Mouse (Mus musculus) spleen, adult 2 months (tissue): ENCODE measurements around the gene Gfpt2. TPM values are rescaled to one million over a fixed set of nuclear protein-coding genes. Genes with fewer than 3 reads are reported as not detected.
A peak's percentile ranks its signal among the peaks of the same experiment; 100 is the strongest.

ENCODE experiments used
- DNase-seq, 2 experiments: peaks; one replicate each; pipeline versions ENCODE4 v3.0.0 to v3.0.0-alpha.2; 2012 to 2021; ENCODE audit warnings: low spot score in 2 of 2, low read depth in 1 of 2
- H3K27ac ChIP-seq: fragments of 200-500 bp; 2 replicates; pipeline ENCODE4 v1.5.1; 2012; ENCODE audit warnings: low read length, inconsistent platforms; ENCODE audit not compliant: insufficient read depth
- H3K27me3 ChIP-seq: fragments of 200-500 bp; 2 replicates; pipeline ENCODE4 v1.6.1; 2012; ENCODE audit warnings: mild to moderate bottlenecking, moderate library complexity, low read length, inconsistent platforms; ENCODE audit not compliant: control insufficient read depth, insufficient read depth
- H3K36me3 ChIP-seq: fragments of 200-500 bp; 2 replicates; pipeline ENCODE4 v1.6.1; 2012; ENCODE audit warnings: mild to moderate bottlenecking, low read length, inconsistent platforms; ENCODE audit not compliant: control insufficient read depth, insufficient read depth
- H3K4me1 ChIP-seq: fragments of 200-500 bp; 2 replicates; pipeline ENCODE4 v1.6.1; 2011; ENCODE audit warnings: inconsistent platforms; ENCODE audit not compliant: control insufficient read depth, insufficient read depth, insufficient read length
- H3K4me3 ChIP-seq: fragments of 200-500 bp; 2 replicates; pipeline ENCODE4 v1.5.1; 2011; ENCODE audit warnings: mild to moderate bottlenecking, inconsistent platforms; ENCODE audit not compliant: insufficient read depth, insufficient read length; ENCODE audit errors: extremely low read depth
- CTCF ChIP-seq: fragments of 200-500 bp; IDR thresholded peaks from 2 replicates; pipeline ENCODE4 v1.5.1; 2011; ENCODE audit warnings: mild to moderate bottlenecking, inconsistent platforms; ENCODE audit not compliant: insufficient read depth, insufficient read length, insufficient replicate concordance; ENCODE audit errors: extremely low read depth
- POLR2A ChIP-seq: fragments of 200-500 bp; IDR thresholded peaks from 2 replicates; pipeline ENCODE4 v1.6.1; 2011; ENCODE audit warnings: low read depth, low read length, inconsistent platforms
- WGBS: fragments of 180-500 bp; shearing (Covaris S2); methylation state at CpG from one replicate; pipeline ENCODE4 v1.1.7; 2018; 5-methylcytosine and 5-hydroxymethylcytosine counted together
- polyA plus RNA-seq: library from polyadenylated mRNA; depleted of rRNA; stranded (reverse); fragments of >200 nt; gene quantifications from 2 replicates; pipeline ENCODE4 v1.2.3, GENCODE M21; 2012; rRNA removed

Gene Gfpt2
- 0.56 and 0.70 TPM in 2 replicates for polyA plus RNA-seq

DNA sequence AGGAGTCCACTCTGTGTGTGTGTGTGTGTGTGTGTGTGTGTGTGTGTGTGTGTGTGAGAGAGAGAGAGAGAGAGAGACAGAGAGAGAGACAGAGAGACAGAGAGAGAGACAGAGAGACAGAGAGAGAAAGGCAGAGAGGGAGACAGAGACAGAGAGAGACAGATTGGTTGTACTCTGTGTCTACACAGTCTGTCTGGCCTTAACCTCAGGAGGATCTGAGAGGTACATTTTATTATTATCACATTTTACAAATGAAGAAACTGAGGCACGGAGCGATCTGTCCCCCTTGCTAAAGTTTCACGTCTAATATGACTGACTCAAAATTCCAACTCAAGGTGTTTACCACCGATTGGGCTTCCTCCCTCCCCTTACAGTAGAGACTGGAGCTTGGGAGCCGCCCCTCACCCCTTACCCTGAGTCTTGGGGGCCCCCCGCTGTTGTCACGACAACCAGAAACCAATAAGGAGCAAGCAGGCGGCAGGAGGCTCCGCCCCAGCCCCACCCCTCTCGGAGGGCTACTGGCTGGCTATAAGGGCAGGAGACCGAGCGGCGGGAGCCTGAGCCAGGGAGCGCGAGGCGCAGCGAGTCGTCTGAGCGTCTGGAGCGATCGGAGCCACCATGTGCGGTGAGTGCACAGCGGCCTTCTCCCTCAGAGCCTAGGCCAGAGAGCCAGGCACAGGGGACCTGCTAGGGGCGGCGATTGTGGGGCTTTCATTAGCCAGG lies at the start of gene Gfpt2:
Gene Gfpt2, plus strand, starts transcription at position 560 of the 723 bp plus-strand sequence.
- WGBS, result 2% methylated on average over 25 of the region's 25 CpGs
- DNase-seq, result no peak
- Histone ChIP-seq H3K36me3 (no peaks in the 10 kb centered on the region), H3K27ac (no peak within 1 kb of the TSS), H3K4me3 (peak within 1 kb of the TSS; percentile 51; the same call in 1 of the 2 replicates), H3K27me3 (peaks cover 11% of the 10 kb centered on the region), H3K4me1 (peaks cover 9% of the 10 kb centered on the region)
- TF ChIP-seq CTCF, result no peak
- no peak for TF ChIP-seq POLR2A

DNA sequence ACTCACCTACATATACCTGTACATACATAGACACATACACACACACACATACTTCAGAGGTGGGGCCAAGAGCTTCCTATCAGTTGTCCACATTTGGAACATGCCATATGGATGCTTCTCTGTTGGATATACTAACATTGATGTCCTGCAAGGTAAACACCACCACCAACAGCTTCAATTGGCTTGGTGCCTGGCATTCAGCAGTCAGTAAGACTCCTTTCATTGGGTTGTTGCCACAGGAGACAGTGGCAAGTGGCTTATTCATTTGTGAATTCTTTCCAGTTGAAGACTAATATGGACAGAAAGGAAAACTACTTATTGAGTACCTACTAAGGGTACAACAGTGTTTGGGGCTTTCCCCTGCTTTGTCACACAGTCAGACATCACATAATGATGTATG lies 49.0 kb upstream of the Gfpt2 start:
- Histone ChIP-seq H3K27ac (no peak overlapping the region), H3K4me1 (no peaks in the 10 kb centered on the region), H3K27me3 (no peaks in the 10 kb centered on the region), H3K4me3 (no peak overlapping the region), H3K36me3 (no peaks in the 10 kb centered on the region)
- no peak for DNase-seq
- TF ChIP-seq POLR2A (no peak), CTCF (no peak)

DNA sequence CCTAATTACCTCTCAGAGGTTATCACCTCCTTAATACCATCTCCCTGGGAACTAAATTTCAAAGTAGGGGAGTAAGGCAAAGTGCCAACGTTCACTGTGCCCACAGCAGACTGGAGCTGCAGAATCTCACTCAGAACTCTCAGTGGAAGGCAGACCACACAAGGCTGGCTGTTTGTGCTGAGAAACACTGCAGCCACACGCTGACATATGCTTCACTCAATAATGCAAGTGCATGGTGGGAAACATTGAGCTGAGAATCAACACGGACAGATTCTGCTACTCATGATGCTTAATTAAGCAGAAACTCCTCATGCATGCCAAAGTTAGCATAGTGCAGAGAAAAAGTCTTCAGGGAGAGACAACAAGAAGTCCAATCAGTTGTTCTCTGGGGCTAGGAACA lies 48.1 kb upstream of the Gfpt2 start:
- Histone ChIP-seq H3K4me1 (no peaks in the 10 kb centered on the region), H3K4me3 (no peak overlapping the region), H3K36me3 (no peaks in the 10 kb centered on the region), H3K27ac (no peak overlapping the region), H3K27me3 (no peaks in the 10 kb centered on the region)
- DNase-seq, result no peak
- TF ChIP-seq POLR2A, result no peak
- no peak for TF ChIP-seq CTCF
- WGBS, result 77% methylated on average over 3 of the region's 3 CpGs

DNA sequence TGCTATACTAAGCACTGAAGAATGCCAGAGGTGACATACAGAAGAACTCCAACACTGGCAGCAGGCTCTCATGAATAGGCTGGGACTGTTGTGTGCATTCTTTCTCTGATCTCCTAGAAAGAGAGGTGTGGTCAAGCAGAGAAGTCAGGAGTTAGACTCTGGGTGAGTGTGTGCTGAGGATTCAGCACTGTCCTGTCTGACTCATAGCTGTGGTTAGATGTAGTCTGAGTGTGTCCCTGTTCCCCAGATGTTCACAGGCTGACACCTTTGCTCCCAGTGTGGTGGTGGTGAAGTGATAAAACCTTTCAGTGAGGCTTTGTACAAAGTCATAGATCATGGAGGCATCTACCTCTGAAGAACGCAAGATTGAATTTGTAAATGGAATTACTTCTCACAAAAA lies 47.2 kb upstream of the Gfpt2 start:
- 94% methylated on average over 1 of the region's 1 CpGs for WGBS
- Histone ChIP-seq H3K4me3 (no peak overlapping the region), H3K4me1 (no peaks in the 10 kb centered on the region), H3K27ac (no peak overlapping the region), H3K36me3 (no peaks in the 10 kb centered on the region), H3K27me3 (no peaks in the 10 kb centered on the region)
- TF ChIP-seq POLR2A (no peak), CTCF (no peak)
- no peak for DNase-seq

DNA sequence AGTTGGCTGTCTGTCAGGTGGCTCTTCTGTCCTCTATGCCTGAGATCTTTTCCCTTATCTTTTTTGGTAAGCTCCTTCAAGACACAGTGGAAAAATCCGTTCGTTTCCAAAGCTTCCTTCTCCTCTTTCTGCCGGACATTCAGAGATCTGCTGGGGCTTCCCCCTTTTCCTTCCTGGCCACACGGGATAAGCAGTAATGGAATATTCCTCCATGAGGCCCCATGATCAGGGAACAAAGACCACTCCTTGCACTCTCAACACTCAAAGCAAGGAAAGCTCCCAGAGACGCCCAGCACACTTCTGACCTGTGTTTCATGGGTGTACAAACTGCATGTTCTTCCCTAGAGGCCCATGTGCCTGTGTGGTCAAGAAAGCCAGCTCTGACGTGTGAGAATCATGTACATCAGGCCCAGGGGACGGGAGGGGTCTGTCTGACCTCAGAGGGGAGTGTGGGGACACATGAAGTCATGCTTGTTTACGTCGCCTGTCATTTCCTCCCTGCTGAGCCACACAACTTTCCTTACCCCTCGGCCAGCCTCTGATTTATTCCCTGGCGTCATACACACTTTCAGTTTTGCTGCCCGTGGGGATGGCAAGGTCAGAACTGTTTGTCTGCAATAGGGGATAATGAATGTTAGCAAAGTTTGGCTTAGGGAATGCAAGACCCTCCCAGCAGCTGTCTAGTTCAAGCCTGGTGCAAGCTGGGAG lies 38.9 kb upstream of the Gfpt2 start:
- Histone ChIP-seq H3K36me3 (no peaks in the 10 kb centered on the region), H3K27ac (no peak overlapping the region), H3K4me3 (no peak overlapping the region), H3K27me3 (no peaks in the 10 kb centered on the region), H3K4me1 (no peaks in the 10 kb centered on the region)
- DNase-seq, result no peak
- TF ChIP-seq CTCF (no peak), POLR2A (no peak)
- 41% methylated on average over 12 of the region's 12 CpGs for WGBS

DNA sequence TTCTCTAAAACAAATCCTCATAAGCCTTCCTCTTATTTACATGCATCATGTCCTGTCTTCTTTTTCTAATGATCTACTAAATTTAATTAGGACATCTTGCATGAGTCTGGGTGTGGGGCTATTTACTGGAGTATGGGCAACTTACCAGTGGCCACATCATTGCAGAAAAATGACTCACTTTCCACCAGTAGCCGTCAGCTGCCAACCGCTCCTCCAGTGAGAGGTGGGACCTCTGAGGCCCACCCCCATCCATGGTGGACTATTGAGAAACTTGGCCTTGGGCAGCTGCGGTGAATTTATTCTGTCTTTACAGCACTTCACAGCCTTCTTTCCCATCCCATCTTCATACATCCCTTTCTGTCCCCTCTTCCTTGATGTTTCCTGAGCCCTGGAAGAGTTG lies 35.9 kb upstream of the Gfpt2 start:
- TF ChIP-seq POLR2A (no peak), CTCF (no peak)
- no peak for DNase-seq
- no peaks in the 10 kb centered on the region for H3K36me3 ChIP-seq
- H3K4me3 ChIP-seq, result no peak overlapping the region
- no peaks in the 10 kb centered on the region for H3K27me3 ChIP-seq
- no peak overlapping the region for H3K27ac ChIP-seq
- no peaks in the 10 kb centered on the region for H3K4me1 ChIP-seq
- WGBS, result 94% methylated on average over 3 of the region's 3 CpGs

DNA sequence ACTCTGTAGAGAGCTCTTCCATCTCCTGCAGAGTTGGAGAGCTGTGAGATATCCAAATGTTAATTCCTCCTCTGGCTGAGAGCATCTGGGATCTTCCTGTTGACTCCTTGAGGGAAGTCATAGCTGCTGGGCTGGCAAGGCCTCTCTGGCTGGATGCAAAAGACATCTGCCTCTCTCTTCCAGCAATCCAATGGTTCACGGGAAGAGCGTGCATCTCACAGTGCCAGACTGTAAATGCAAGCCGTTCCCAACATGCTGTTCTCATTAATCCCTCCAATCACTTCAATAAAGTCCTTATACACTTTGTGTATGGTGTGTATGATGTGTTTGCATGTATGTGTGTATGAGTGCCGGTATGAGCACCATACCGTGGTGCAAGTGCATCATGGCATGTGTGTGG lies 32.8 kb upstream of the Gfpt2 start:
- no peak for TF ChIP-seq POLR2A
- TF ChIP-seq CTCF, result no peak
- no peak overlapping the region for H3K27ac ChIP-seq
- DNase-seq, result no peak
- peaks cover 9% of the 10 kb centered on the region; the same call in 1 of the 2 replicates for H3K4me1 ChIP-seq
- 95% methylated on average over 5 of the region's 5 CpGs for WGBS
- no peaks in the 10 kb centered on the region for H3K36me3 ChIP-seq
- H3K27me3 ChIP-seq, result no peaks in the 10 kb centered on the region
- no peak overlapping the region for H3K4me3 ChIP-seq
